Comparison of ENCODE assay signal across 10 mouse cellular contexts in the genomic region with DNA sequence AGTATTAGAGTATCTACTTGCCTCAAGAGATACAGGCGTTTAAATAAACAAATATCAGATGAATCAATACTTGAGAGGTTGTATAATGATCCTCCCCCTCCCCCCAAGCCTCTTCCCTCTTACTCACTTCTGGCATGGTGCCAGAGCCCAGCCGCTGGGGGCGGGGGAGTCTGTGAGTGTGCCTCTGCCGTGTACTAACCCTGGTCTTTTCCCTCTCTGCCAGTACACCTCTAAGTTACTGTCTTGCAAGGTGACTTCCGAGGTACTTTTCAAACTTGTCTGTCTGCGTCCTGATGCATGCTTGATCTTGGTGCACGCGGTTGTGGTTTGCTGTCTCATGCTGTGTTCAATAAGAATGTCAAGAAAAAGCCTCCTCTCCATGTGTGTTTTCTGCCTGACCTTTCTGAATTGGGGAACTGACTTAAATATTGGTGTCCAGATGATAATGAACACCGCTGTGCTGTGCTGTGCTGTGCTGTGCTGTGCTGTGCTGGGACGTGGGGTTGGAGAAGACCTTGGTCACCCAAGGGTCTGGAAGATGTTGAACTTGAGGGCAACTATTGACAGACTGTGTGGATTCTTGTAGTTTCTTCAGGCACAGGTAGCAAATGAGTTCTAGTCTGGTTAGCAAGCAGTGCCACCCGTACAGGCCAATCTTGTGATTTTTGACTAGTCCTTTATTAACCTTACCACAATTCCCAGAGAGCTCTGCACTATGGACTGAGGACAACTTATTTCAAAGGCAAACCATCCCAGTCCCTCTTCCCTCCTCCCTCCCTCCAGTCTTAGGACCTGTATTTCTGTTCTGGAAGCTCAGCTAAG. TPM values are rescaled to one million over a fixed set of nuclear protein-coding genes. Genes with fewer than 3 reads are reported as not detected.
A peak's percentile ranks its signal among the peaks of the same experiment; 100 is the strongest.
DNase-seq lines count a peak whose midpoint lies in the region; ATAC-seq lines count a peak whose summit lies in the region.
"Had no signal": no experiment of that assay in that cellular context is flagged by ENCODE, and none has a peak within 500 bp of the region (broad histone marks: within the 10 kb centered on the region; RNA-seq: fewer than 3 reads in every experiment).

No protein-coding gene starts in this region.

- DNase-seq in heart, adult 11 months = peak; percentile 92
- no peak for DNase-seq in heart, postnatal 25 days (ENCODE audit: low spot score)
- DNase-seq in CD4-positive, CD25-positive, alpha-beta regulatory T cell, adult 2 months (ENCODE audit: low read depth, low spot score) = peak; percentile 55
- DNase-seq in kidney, postnatal 14 days = peak; percentile 62
- peak; percentile 51 to 58 for DNase-seq in thymus, postnatal 36 days
- DNase-seq in left cerebral cortex, adult 9 months (ENCODE audit: low spot score in 2 of 2) = no peak
- DNase-seq in spleen, postnatal 4 days (ENCODE audit: low spot score in 2 of 2) = no peak

- no peak overlapping the region for H3K9ac ChIP-seq in forebrain, embryonic 16.5 days (replicated peaks; ENCODE audit: low read depth, low read length)
- H3K9ac ChIP-seq: limb, embryonic 15.5 days; stomach, embryonic 15.5 days had no signal

- no peaks in the 10 kb centered on the region for H3K9me3 ChIP-seq in forebrain, embryonic 16.5 days (ENCODE audit: control insufficient read depth, low read length)
- H3K9me3 ChIP-seq: limb, embryonic 15.5 days; stomach, embryonic 15.5 days had no signal

- no peak overlapping the region for H3K4me2 ChIP-seq in forebrain, embryonic 16.5 days (ENCODE audit: low read length)
- H3K4me2 ChIP-seq: limb, embryonic 15.5 days; stomach, embryonic 15.5 days had no signal

- H3K27ac ChIP-seq in forebrain, embryonic 16.5 days (ENCODE audit: low read length) = no peak overlapping the region
- H3K27ac ChIP-seq: limb, embryonic 15.5 days; stomach, embryonic 15.5 days had no signal

- WGBS in forebrain, embryonic 16.5 days = 54% methylated on average over 11 of the region's 11 CpGs

- peak; percentile 54 for ATAC-seq in forebrain, embryonic 16.5 days

- H3K4me1 ChIP-seq in forebrain, embryonic 16.5 days (replicated peaks; ENCODE audit: control insufficient read depth, insufficient read depth, low read length) = peaks cover 3% of the 10 kb centered on the region

- no peaks in the 10 kb centered on the region for H3K36me3 ChIP-seq in forebrain, embryonic 16.5 days (ENCODE audit: control insufficient read depth, insufficient read depth)
- H3K36me3 ChIP-seq: limb, embryonic 15.5 days; stomach, embryonic 15.5 days had no signal

- no peak overlapping the region for H3K4me3 ChIP-seq in forebrain, embryonic 16.5 days (replicated peaks; ENCODE audit: low read length)
- H3K4me3 ChIP-seq: limb, embryonic 15.5 days; stomach, embryonic 15.5 days had no signal

- intact Hi-C loops in heart, postnatal 25 days (cut with DNase I) = no loop called here

- H3K27me3 ChIP-seq in forebrain, embryonic 16.5 days (replicated peaks; ENCODE audit: control insufficient read depth, insufficient read depth, low read length) = no peaks in the 10 kb centered on the region
- H3K27me3 ChIP-seq: limb, embryonic 15.5 days; stomach, embryonic 15.5 days had no signal

RNA-seq across cellular contexts. Expression of gene D630039A03Rik, which starts 29.8 kb away (rescaled TPM):
- under 1 TPM; 0.26 to 0.28 TPM for total RNA-seq in heart, postnatal 25 days (2021)
- polyA plus RNA-seq in forebrain, embryonic 16.5 days (2015; fragmentation: Nextera tagmentation; extraction: Ambion mirVana) = not detected in 2 replicates

Comparison
In these comparisons a context has a peak if more than half of its experiments do, and no peak if none do; other contexts are left out.
1. DNase-seq: peak in heart, adult 11 months (single experiment), CD4-positive, CD25-positive, alpha-beta regulatory T cell, adult 2 months (single experiment), kidney, postnatal 14 days (single experiment) and thymus, postnatal 36 days (2 of 2); none in heart, postnatal 25 days (single experiment), left cerebral cortex, adult 9 months (0 of 2) and spleen, postnatal 4 days (0 of 2).